Mouse (Mus musculus): ENCODE data around the gene Fmnl2. TPM values are rescaled to one million over a fixed set of nuclear protein-coding genes. Genes with fewer than 3 reads are reported as not detected.

Gene Fmnl2
- polyA plus RNA-seq, 1 experiment from 2014 or later = 1.8 TPM

DNA sequence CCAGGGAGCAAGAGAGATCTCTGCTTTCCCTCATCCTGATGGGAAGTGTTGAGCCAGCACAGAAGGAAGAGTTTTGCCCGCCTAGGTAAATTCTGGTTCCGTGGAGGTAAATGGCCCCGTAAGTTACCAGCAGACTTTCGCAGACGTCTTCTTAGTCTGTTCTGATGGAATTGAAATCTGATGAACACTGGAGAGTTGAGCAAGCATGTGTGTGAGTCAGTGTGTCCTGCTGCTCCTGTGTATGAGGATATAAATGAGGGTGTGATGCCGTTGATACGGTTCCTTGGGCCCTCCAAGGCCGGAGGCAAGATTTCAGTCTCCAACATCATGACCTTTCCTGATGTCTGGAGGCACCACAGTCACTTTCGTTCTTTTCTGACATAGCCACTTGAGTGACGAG is 98.2 kb downstream of the Fmnl2 start:
- no peaks in the 10 kb centered on the region for H3K9me3 ChIP-seq (ENCODE audit: control insufficient read depth, low read length)
- ATAC-seq = no peak
- H3K4me3 ChIP-seq (ENCODE audit: low read length) = no peak overlapping the region
- H3K9ac ChIP-seq (ENCODE audit: low read depth, low read length) = no peak overlapping the region
- no peaks in the 10 kb centered on the region for H3K27me3 ChIP-seq (replicated peaks; ENCODE audit: control insufficient read depth, insufficient read depth, low read length)
- WGBS = 92% methylated on average over 10 of the region's 10 CpGs
- no peaks in the 10 kb centered on the region for H3K36me3 ChIP-seq (ENCODE audit: control insufficient read depth, insufficient read depth, low read length)
- no peak overlapping the region for H3K27ac ChIP-seq (ENCODE audit: low read length)
- H3K4me2 ChIP-seq (ENCODE audit: low read depth, low read length) = no peak overlapping the region
- peaks cover 26% of the 10 kb centered on the region for H3K4me1 ChIP-seq (ENCODE audit: control insufficient read depth, insufficient read depth, low read length)

DNA sequence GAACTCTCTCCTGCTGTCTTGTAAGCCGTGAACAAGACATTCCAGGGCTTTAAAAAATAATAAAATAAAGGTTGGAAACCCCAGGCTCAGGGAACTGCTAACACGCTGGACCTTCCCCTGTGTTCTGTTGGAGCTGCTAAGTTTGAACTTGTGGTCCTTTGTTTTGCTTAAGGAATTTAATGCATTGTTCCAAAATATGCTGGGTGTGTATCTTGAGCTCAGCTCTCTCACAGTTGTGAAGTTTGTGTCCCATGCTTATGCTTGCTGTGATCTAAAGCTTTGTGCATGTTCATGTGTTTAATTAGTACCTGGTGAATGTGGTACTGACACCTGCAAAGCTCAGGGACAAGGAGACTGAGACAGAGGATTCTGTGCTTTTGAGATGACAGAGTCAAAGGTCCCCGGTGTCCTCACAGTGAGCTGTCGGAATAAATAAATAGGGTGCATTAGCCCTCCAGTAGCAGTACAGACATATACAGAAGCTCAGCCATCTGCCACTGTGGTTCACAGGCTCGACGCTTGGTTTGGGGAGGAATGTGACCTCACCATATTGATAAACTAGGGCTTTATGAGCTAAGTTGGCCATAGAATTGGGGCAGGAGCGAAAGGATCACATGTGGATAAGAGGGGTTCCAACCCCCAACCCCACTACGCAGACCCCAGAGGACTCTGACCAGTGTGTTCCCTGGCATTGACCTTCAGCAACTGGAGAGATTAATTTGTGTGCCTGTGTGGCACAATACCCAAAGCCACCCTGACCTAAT is 100.3 kb downstream of the Fmnl2 start:
- H3K9me3 ChIP-seq (ENCODE audit: control insufficient read depth, low read length) = no peaks in the 10 kb centered on the region
- H3K27me3 ChIP-seq (replicated peaks; ENCODE audit: control insufficient read depth, insufficient read depth, low read length) = no peaks in the 10 kb centered on the region
- H3K27ac ChIP-seq (ENCODE audit: low read length) = peak overlapping the region; percentile 3; the same call in 1 of the 2 replicates
- 57% methylated on average over 8 of the region's 8 CpGs for WGBS
- H3K4me2 ChIP-seq (ENCODE audit: low read depth, low read length) = 0 out of 2 replicates have a peak overlapping the region, but pooled peaks have one; percentile 6
- peaks cover 23% of the 10 kb centered on the region for H3K4me1 ChIP-seq (ENCODE audit: control insufficient read depth, insufficient read depth, low read length)
- ATAC-seq = peak; percentile 22; the same call in 1 of the 2 replicates
- H3K9ac ChIP-seq (ENCODE audit: low read depth, low read length) = no peak overlapping the region
- H3K4me3 ChIP-seq (ENCODE audit: low read length) = no peak overlapping the region
- H3K36me3 ChIP-seq (ENCODE audit: control insufficient read depth, insufficient read depth, low read length) = no peaks in the 10 kb centered on the region

- Histone ChIP-seq H3K4me2 (ENCODE audit: low read depth, low read length) (peak overlapping the region; percentile 39), H3K4me1 (ENCODE audit: control insufficient read depth, insufficient read depth, low read length) (peaks cover 26% of the 10 kb centered on the region), H3K4me3 (ENCODE audit: low read length) (peak overlapping the region; percentile 13; the same call in 1 of the 2 replicates), H3K27me3 (replicated peaks; ENCODE audit: control insufficient read depth, insufficient read depth, low read length) (no peaks in the 10 kb centered on the region), H3K9ac (ENCODE audit: low read depth, low read length) (no peak overlapping the region), H3K9me3 (ENCODE audit: control insufficient read depth, low read length) (no peaks in the 10 kb centered on the region), H3K36me3 (ENCODE audit: control insufficient read depth, insufficient read depth, low read length) (no peaks in the 10 kb centered on the region), H3K27ac (ENCODE audit: low read length) (peak overlapping the region; percentile 29)
- peak; percentile 80 for ATAC-seq
- WGBS = 10% methylated on average over 15 of the region's 15 CpGs
These were observed 101.1 kb downstream of the Fmnl2 start for GRCm38 (mm10) chr2:52958535-52959290.

DNA sequence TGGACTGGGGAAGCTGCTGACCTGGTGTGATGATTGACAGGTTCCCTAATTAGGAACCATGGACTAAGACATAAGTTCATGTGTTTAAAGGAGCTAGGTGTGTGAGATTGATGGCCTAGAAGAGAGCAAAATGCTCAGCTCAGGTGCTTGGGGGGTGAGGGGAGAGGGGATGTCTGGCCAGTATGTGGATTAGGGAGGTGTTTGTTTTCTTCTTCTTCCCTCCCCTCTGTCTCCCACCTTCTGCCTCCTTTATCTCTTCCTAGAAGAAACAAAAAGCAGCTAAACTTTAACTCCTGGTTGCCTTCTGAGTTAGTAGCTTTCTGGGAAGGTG is 101.6 kb downstream of the Fmnl2 start:
- Histone ChIP-seq H3K4me2 (ENCODE audit: low read depth, low read length) (peak overlapping the region; percentile 39), H3K27ac (ENCODE audit: low read length) (peak overlapping the region; percentile 29; the same call in 1 of the 2 replicates), H3K27me3 (replicated peaks; ENCODE audit: control insufficient read depth, insufficient read depth, low read length) (no peaks in the 10 kb centered on the region), H3K9ac (ENCODE audit: low read depth, low read length) (no peak overlapping the region), H3K36me3 (ENCODE audit: control insufficient read depth, insufficient read depth, low read length) (no peaks in the 10 kb centered on the region), H3K4me1 (ENCODE audit: control insufficient read depth, insufficient read depth, low read length) (peaks cover 26% of the 10 kb centered on the region), H3K4me3 (ENCODE audit: low read length) (peak overlapping the region; percentile 13; the same call in 1 of the 2 replicates), H3K9me3 (ENCODE audit: control insufficient read depth, low read length) (no peaks in the 10 kb centered on the region)
- ATAC-seq = 0 out of 2 replicates have a peak, but pooled peaks have one; percentile 13

DNA sequence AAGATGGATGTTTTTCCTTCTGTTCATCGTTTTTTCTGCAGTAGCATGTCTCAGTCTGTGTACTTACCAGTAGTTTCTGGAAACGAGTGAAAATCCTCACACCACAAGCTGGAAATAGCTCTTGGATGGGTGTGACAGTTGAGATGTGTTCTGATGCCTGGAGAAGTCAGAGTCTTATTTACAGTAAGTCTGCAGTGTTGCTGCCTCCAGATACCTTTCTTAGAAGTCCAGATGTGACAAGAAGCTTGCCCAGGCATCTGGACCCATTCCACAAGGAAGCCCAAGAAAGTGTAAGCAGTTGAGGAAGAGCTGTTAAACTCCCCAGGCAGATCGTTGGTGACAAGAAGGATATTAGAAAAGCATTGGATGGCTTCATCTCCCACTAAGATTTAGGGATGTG is 102.3 kb downstream of the Fmnl2 start:
- no peaks in the 10 kb centered on the region for H3K9me3 ChIP-seq (ENCODE audit: control insufficient read depth, low read length)
- H3K27ac ChIP-seq (ENCODE audit: low read length) = peak overlapping the region; percentile 46
- no peak overlapping the region for H3K9ac ChIP-seq (ENCODE audit: low read depth, low read length)
- 16% methylated on average over 3 of the region's 3 CpGs for WGBS
- H3K4me2 ChIP-seq (ENCODE audit: low read depth, low read length) = no peak overlapping the region
- H3K36me3 ChIP-seq (ENCODE audit: control insufficient read depth, insufficient read depth, low read length) = no peaks in the 10 kb centered on the region
- H3K4me1 ChIP-seq (ENCODE audit: control insufficient read depth, insufficient read depth, low read length) = peaks cover 26% of the 10 kb centered on the region
- no peak overlapping the region for H3K4me3 ChIP-seq (ENCODE audit: low read length)
- no peak for ATAC-seq
- no peaks in the 10 kb centered on the region for H3K27me3 ChIP-seq (replicated peaks; ENCODE audit: control insufficient read depth, insufficient read depth, low read length)

GRCm38 (mm10) chr2:52960697-52961096 is 103.0 kb downstream of the Fmnl2 start:
- Histone ChIP-seq H3K9me3 (ENCODE audit: control insufficient read depth, low read length) (no peaks in the 10 kb centered on the region), H3K4me3 (ENCODE audit: low read length) (no peak overlapping the region), H3K36me3 (ENCODE audit: control insufficient read depth, insufficient read depth, low read length) (no peaks in the 10 kb centered on the region), H3K4me1 (ENCODE audit: control insufficient read depth, insufficient read depth, low read length) (peaks cover 26% of the 10 kb centered on the region), H3K4me2 (ENCODE audit: low read depth, low read length) (no peak overlapping the region), H3K27ac (ENCODE audit: low read length) (peak overlapping the region; percentile 50), H3K9ac (ENCODE audit: low read depth, low read length) (no peak overlapping the region), H3K27me3 (replicated peaks; ENCODE audit: control insufficient read depth, insufficient read depth, low read length) (no peaks in the 10 kb centered on the region)
- WGBS = 44% methylated on average over 2 of the region's 2 CpGs
- no peak for ATAC-seq

GRCm38 (mm10) chr2:52963439-52963838 is 105.8 kb downstream of the Fmnl2 start:
- Histone ChIP-seq H3K27ac (ENCODE audit: low read length) (no peak overlapping the region), H3K4me1 (ENCODE audit: control insufficient read depth, insufficient read depth, low read length) (peaks cover 19% of the 10 kb centered on the region), H3K4me2 (ENCODE audit: low read depth, low read length) (no peak overlapping the region), H3K36me3 (ENCODE audit: control insufficient read depth, insufficient read depth, low read length) (no peaks in the 10 kb centered on the region), H3K4me3 (ENCODE audit: low read length) (no peak overlapping the region), H3K9me3 (ENCODE audit: control insufficient read depth, low read length) (no peaks in the 10 kb centered on the region), H3K9ac (ENCODE audit: low read depth, low read length) (no peak overlapping the region), H3K27me3 (replicated peaks; ENCODE audit: control insufficient read depth, insufficient read depth, low read length) (no peaks in the 10 kb centered on the region)
- no peak for ATAC-seq
- WGBS = 85% methylated on average over 1 of the region's 1 CpGs

GRCm38 (mm10) chr2:52964386-52964928 is 106.8 kb downstream of the Fmnl2 start:
- Histone ChIP-seq H3K4me3 (ENCODE audit: low read length) (no peak overlapping the region), H3K9ac (ENCODE audit: low read depth, low read length) (no peak overlapping the region), H3K36me3 (ENCODE audit: control insufficient read depth, insufficient read depth, low read length) (no peaks in the 10 kb centered on the region), H3K4me2 (ENCODE audit: low read depth, low read length) (no peak overlapping the region), H3K27ac (ENCODE audit: low read length) (no peak overlapping the region), H3K9me3 (ENCODE audit: control insufficient read depth, low read length) (no peaks in the 10 kb centered on the region), H3K4me1 (ENCODE audit: control insufficient read depth, insufficient read depth, low read length) (peaks cover 13% of the 10 kb centered on the region), H3K27me3 (replicated peaks; ENCODE audit: control insufficient read depth, insufficient read depth, low read length) (no peaks in the 10 kb centered on the region)
- WGBS = 64% methylated on average over 7 of the region's 7 CpGs
- ATAC-seq = no peak

DNA sequence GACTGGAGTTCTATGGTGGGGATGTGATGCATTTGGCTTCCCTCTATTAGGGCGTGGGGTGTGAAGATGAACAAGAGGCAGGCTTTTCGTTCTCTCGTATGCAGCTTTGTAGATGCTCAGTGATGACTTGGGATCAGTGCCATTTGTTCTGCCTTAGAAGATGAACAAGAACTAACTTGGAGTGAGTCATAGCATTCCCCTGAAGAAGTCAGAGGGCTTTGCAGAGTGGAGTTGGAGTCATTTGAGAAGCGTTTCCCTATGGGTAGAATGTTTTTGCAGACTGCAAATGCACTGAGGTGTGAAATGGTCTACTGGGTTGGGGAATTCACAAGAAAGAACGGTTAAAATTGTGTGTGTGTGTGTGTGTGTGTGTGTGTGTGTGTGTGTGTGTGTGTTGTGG is 108.6 kb downstream of the Fmnl2 start:
- no peak overlapping the region for H3K4me3 ChIP-seq (ENCODE audit: low read length)
- no peak overlapping the region for H3K4me2 ChIP-seq (ENCODE audit: low read depth, low read length)
- no peaks in the 10 kb centered on the region for H3K9me3 ChIP-seq (ENCODE audit: control insufficient read depth, low read length)
- peaks cover 6% of the 10 kb centered on the region; the same call in 1 of the 2 replicates for H3K4me1 ChIP-seq (ENCODE audit: control insufficient read depth, insufficient read depth, low read length)
- H3K27me3 ChIP-seq (replicated peaks; ENCODE audit: control insufficient read depth, insufficient read depth, low read length) = no peaks in the 10 kb centered on the region
- H3K27ac ChIP-seq (ENCODE audit: low read length) = no peak overlapping the region
- no peak overlapping the region for H3K9ac ChIP-seq (ENCODE audit: low read depth, low read length)
- no peaks in the 10 kb centered on the region for H3K36me3 ChIP-seq (ENCODE audit: control insufficient read depth, insufficient read depth, low read length)
- no peak for ATAC-seq
- WGBS = 74% methylated on average over 5 of the region's 5 CpGs
